Mouse (Mus musculus) CD8-positive naive resting alpha-beta T cell, adult 2 months (primary cell): ENCODE measurements at regions not wholly inside any gene's neighbourhood (a gene's known extent, or its start where the extent isn't known, plus 50 kb on each side); places are given as distances from the start of the nearest gene placed in this dataset.

Source experiments
- DNase-seq, 2 experiments: peaks; one replicate each; pipeline ENCODE4 v3.0.0; 2022; ENCODE audit warnings: low read depth in 2 of 2, low spot score in 2 of 2

DNA sequence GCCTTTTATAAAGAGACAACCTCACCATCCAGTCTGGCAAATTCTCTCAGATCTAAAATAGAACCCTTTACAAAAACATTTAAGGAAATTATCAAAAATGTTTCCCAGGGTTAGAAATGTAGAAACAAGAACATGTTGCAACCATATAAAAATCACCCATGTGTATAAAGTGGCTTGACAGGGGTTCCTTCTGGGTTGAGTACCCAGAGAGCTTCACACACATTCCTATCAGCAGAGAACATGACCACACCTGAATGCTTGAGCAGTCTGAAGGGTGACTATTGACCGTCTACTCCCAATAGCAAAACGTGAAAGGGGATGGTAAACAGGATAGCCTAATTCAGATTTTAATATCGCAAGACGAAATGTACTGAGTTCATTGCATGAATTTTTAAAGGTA is 57.8 kb upstream of the Zfand5 start:
- no peak for DNase-seq

DNA sequence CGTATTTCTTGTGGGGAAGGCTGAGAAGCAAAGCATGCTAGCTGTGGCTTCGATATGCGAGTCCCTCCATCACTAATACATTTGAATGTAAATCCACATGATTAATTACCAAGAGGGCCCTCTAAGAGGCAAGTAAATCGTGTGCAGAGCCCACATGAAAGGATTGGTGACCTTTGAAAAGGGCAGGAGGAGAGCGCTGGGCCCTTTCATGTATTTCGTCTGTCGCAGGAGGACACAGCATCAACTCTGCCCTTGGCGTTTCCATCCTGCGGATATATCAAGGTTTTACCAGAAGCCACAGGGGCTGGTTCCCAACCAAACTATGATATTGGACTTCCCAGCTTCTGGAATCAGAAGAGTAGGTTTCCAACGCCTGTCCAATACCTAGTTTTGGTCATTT is 78.6 kb upstream of the Zfand5 start:
- DNase-seq: no peak

DNA sequence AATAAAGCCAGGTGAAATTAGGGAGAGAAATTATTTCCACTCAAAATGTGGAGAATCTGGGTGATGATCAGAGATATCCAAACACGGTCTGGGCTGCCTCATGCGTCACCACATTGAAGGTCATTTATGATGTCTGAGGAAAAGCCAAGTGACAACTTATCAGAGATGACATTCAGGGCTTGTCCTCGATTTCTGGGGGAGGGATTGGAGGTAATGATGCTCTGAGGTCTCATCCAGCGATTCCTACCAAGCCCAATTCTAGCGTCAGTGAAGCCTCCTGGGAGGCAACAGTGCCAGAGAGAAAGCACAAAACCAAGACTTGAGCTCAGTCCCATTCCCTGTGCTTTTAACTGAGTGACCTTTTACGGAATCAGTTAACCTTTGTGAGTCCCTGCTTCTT is 79.5 kb upstream of the Zfand5 start:
- no peak for DNase-seq

DNA sequence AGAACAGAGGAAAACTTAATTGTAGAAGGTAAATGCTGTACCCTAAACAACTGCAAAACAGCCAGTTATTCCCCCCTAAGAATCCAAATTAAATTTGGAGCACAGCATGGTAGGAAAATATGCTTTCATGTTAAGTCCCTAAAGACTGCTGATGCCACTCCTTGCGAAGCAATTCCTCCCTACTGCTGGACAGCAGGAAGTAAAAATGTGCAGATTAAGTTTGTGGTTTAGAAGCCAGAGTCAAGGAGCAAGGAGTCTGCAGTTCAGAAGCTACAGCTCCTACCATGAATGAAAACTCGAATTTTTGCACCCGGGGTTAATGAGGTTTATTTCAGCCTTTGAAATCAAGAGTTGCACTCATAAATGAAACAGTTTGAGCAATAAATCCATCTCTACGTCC is 82.9 kb upstream of the Zfand5 start:
- DNase-seq: no peak

DNA sequence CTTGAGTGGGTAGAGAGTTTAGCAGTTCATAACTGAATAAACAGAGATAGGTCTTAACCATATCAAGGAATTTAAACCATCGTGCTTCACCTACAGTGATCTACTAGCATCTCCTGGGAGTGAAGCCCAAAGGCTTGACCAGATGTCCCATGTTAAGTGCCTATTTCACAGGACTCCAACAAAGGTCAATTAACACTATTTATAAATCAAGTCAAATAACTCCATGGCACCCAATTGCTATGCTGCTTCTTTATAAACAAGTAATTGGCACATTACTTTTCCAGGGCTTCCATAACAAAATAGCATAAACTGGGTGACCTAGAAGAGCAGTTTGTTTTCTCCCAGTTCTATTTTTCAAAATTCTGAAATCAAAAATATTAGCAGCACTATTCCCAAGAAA is 85.4 kb upstream of the Zfand5 start:
- no peak for DNase-seq

DNA sequence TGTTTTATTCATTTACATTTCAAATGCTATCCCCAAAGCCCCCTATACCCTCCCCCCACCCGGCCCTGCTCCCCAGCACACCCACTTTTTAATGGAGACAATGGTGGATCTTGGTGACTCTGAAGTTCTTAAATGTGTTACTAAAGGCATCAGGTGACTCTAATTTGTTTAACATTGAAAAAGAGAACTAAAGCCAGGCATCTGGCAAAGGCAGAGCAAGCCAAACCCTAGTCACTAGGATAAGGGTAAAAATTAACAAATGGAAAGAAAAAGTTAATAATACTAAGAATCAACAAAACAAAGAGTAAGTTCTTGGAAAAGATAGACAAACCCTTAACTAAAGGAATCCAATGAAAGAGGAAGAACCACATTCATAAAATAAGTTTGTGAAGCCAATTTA is 86.1 kb upstream of the Zfand5 start:
- DNase-seq: no peak

DNA sequence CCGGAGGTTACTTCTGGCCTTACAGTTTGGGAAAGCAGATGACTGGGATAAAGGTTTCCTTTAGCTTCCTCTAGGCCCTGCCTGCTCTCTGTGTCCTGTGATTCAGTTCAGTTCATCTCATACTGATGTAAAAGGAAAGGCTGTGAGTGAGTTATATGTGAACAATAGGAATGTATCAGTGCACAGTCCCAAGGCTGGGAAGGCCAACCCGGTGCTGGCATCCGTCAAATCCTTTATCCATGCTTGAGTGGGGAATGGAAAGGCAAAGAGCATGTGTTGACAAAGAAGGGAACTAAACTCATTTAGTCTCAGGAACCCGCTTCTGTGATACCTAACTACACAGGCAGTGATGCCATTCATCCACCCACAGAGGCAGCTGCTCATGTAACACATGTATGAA is 89.0 kb upstream of the Zfand5 start:
- DNase-seq: no peak

DNA sequence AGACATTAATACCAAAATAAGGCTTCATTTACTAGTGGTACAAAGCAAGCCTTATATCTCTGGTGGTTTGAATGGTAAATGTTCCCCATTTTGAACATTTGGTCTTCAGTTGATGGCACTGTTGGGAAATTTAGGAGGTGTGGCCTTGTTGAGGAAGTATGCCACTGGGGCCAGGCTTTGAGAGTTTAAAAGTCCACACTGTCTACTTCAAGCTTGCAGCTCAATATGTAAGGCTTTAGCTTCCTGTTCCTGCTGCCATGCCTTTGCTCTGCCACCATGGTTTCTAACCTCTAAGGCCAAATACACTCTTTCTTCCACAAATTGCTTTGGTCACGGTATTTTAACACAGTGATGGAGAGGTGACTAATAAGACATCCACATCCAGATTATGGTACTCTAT is 92.2 kb upstream of the Zfand5 start:
- DNase-seq: no peak

DNA sequence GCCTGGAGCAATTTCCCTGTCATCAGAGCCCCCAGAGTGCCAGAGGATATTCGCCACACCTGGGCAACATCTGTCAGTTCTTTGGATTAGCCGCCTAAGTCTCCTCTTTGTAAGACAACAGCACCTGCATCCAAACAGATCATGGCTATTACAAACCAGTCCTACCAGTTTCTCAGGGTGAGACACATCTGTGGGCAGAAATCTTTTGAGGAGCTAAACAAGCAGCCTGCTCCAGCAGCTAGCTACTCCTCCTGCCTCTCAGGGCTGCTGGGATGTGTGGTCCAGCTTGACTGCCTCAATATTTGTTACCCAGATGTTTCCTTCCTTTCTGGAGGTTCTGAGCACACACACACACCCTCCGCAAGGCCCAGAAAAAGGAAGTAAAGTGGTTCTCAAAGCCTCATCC is 96.6 kb upstream of the Zfand5 start:
- no peak for DNase-seq

DNA sequence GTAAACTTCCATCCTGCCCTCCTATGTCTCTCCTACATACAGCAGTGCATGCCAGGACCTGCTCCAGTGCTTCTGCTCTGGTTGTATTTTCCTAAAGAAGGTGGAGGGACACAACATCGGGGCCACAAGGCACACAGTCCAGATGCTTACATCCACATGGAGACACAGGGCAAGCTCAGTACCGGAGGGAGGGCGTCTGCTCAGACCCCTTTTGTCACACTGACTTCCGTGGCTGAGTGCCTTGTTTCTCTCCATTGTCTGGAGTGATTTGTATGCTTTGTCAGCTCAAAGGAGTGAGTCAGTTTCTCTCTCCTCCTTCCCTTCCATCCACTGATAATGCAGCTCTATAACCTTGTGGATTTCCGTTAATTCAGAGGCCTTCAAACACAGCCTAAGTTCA is 97.4 kb upstream of the Zfand5 start:
- no peak for DNase-seq

DNA sequence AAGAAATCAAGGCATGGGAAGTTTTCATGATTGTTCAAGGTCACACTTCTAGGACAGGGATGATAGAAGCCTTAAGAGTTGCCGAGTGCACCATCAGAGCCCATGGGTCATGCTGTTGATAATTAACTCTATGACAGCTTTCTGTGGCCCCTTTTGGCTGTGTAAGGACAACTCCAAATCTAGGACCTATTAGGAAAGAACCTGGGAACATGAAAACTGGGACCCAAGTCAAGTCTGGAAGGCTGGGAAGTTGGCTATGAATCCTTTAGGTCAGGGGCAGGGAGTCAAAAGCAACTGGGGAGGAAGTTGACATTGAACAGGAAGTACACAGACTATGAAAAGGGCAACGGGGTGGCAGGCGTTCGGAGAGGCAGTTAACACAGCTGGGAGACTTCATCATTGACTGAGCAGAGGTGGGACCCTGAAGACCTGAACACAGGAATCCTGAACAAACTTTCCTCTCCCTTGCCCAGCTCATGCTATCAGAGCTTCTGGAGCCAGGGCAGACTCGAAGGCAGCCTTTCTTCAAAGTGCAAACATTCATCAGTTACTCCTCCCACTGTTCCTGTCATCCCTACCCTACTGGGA is 98.1 kb upstream of the Zfand5 start:
- no peak for DNase-seq

DNA sequence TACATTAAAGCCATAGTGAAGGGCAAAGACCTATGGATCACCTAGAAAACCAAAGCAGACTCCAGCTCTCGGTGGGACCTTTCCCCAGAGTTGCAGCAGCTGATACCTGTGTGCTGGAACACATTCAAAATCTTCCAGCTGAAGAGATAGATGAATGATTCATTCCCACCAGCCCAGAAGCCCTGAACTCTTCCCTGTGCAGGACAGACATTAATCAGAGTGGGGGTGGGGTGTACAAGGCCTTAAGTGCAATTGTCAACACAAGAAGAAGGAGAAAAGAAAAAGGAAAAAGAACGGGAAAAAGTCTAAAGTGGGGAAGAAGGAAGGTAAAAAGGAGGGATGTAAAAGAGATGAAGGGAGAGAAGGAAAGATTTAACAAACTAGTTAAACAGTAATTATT is 100.9 kb upstream of the Zfand5 start:
- no peak for DNase-seq

DNA sequence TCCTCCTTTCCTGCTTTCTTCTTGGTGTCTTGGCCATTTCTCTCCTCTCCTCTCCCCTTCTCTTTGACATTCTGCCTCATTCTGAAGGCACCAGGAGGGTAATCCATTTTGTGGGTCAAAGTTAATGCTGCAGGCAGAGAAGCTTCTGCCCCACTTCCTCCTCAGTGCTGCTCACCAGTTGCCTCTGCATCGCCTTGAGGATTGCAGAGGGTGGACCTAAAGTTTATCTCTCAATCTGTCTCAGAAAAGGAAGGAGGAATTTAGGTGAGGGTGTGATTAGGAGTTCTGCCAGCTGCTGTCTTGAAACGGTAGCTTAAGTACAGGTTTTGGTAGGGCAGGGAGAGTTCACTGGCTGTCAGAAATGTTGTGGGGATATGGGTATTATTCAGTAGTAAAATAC is 101.3 kb upstream of the Zfand5 start:
- DNase-seq: no peak

DNA sequence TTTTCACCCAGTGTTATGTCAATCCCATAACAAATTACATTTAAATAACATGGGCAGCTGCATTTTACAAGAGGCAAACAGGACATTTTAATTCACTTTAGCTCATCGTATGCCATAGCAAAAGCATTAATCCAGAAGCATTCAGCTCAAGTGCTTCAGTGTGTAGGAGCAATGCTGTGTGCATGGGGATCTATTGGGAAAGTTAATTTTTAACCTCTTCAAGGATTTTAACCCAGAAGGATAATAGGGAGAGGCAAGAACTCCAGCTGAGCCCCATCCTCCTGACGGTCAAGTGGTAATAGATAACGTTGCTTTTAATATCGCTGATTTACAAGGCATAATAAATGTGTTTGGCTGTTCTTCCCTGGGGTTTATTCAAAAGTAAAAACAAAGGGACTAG is 105.1 kb upstream of the Zfand5 start:
- DNase-seq: no peak

DNA sequence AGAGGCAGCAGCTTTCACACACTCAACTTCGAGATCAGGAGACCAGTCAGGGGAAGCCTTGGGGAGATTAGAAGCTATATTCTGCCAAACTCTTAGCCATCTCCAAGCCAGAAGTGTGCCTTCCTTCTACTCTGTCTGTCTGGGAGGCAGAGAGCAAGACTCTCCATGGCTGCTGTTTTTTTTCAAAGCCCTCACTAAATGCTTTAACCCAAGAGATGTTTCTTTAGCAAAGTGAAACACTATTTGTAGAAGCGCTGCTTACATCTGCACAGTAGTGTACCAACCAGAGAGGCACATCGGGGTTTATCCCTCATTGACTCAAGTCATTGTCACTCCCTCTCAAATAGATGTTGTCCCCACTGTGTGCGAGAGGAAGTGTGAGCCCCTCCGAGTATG is 105.6 kb upstream of the Zfand5 start:
- no peak for DNase-seq

DNA sequence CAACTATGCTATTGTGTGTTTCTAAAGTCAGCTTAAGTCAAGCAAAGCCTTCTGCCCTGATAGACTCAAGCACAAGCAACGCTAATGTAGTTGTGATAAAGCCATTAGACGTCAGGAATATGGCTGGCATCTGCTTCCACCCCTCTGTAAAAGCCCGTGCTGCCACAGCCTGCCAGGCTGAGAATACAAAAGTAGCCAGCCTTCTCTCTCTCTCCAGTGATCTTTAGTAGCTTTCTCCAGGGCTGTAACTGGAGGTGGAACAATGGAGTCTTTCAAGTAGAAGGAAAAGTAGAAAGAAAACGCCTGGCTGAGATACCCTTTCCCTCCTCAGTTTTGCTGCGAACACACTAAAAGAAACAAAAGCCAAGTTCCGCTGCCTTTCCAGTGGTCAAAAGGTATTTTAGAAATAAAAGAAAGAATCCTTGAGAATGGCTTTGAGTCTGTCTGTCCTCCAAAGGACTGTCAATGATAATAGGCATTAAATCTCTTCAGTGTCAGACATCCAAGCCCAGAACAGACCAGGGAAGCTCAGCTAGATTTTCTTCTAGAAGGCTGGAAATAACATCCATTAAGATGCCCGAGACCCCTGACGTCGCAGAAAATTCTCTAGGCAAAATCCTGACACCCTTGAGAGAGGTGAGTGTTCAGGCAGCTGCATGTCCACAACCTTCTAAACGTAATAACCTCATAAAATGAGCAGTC is 106.2 kb upstream of the Zfand5 start:
- DNase-seq: no peak

DNA sequence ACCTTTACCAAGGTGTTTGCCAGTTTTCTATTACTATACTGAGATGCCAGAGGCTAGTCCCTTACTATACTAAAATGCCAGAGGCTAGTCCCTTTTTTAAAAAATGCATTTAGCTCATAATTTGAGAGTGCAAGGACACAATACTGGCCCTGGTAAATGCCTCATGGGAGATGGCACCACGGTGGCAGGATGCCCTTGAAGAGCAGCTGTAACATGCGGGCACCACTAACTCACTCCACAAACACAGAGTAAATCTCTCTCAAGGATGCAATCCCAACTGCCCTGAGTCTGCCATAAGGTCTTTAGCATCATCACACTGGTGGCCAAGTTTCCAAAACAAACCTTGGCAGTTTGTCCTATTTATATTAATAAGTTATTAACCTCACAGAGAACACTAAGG is 108.1 kb upstream of the Zfand5 start:
- DNase-seq: no peak

DNA sequence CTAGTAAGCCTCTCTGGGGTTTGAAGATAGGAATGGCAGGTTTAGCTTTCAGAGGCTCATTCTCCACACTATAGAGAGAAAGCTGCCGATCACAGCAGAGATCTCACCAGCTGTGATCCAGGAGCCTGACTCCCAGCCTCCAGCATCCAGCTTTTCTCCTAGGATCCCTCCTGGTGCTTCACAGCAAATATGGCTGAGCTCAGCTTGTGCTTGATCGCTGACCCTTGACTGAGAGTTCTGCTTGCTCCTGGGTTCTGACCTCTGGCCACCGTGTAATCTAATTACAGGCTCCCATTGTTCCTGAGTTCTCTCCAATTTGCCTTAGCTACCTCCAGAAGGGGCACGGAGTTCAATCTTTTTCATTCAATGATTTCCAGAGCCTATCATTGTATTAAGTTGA is 111.1 kb upstream of the Zfand5 start:
- no peak for DNase-seq

DNA sequence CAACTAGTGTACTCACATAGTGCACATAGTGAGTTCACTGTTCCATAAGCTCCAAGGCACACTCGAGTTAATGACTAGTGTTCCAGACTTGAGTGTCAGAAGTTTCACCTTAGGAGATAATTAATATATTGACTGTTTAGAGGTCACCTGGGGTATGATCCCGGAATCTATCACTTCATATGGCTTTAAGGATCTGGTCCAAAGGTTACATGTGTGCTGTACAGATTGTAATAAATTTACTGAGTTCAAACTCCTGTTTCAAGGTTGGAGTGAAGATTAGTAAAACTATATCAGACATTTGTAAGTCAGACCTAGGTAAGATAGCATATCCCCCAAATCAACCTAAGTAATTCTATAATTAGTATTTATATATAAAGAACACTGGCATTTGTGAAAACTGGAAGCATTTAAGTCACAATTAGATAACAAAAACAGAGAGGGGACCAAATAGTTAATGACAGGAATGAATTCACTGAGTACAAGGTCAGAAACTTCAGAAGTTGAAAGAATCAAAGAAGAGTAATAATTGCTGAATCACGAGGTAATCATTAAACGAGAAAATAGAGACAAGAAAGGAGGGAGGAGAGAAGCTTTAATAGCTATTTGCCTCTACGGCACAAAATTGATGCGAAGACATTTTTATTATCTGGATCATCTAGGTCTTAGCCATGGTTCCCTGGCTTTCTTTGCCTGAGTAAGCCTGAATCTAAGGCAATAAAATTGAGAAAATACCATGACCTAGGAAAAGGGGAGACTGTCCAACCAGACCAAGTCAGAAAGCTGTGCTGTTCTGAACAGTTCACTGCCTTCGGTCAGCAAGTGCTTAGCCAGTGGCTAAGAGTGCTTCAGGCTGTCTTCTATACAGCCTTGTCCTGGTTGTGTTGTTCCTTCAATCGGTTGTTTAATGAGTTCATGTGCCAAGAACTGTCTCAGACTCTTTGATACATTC is 112.6 kb upstream of the Zfand5 start:
- no peak for DNase-seq

DNA sequence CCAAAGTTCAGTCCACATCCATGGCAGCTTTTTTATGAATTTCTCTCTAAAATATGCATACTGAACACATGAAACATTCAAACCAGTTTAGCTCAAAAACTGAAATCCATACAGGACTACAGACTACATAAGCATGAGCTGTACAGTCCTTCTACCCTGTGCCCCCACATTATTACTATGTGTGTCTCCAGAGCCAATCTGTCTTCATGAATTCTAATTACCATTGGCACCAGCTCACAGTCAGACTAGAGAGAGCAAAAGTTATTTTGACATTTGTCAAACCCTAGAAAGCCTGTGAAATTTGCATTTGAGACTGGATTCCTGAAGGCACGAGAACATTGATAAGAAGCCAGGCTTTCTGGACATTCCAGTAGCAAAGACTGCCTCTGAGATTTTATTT is 117.9 kb upstream of the Zfand5 start:
- no peak for DNase-seq

DNA sequence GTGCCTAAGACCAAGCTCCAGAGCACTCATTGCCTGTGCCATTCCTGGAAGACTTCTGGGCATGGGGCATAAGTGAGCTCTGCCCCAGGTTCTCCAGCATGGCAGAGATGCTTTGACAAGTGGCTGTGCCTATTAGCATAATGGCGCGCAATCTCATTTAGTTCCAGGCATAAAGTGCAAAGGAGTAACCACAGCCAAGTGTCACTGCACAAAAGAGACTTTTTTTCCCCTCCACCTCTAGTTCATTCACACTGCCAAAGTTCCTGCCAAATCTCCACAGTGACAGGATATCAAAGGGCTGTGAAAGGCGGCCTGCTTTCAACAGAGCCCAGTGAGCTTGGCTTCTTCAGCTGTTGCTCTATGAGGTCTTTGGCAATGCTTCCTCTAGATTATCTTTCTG is 120.1 kb upstream of the Zfand5 start:
- no peak for DNase-seq

DNA sequence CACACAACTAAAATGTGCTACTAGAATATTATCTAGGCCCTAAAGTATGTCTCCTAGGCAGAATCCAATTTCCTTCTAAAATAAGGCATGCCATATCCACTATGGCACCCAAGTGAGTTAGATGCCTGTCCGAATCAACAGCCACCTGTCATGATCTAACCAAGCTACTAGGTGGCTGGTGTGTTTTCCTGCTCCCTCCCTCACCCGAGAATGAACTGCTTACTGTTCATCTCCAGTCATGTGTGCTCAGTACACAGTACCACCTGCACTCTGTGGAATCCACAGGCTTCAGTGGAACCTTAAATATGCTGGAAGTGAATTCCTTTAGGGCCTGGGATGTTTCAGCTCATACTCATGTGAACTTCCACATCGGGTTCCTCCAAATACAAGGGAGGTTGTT is 121.2 kb upstream of the Zfand5 start:
- no peak for DNase-seq
